Mouse (Mus musculus) cerebellum, adult 11 months (tissue): Measurements from ENCODE around the gene Traf1.

Experiments used
- DNase-seq: peaks from one replicate; pipeline ENCODE4 v3.0.0; 2022

The Traf1 gene

DNA sequence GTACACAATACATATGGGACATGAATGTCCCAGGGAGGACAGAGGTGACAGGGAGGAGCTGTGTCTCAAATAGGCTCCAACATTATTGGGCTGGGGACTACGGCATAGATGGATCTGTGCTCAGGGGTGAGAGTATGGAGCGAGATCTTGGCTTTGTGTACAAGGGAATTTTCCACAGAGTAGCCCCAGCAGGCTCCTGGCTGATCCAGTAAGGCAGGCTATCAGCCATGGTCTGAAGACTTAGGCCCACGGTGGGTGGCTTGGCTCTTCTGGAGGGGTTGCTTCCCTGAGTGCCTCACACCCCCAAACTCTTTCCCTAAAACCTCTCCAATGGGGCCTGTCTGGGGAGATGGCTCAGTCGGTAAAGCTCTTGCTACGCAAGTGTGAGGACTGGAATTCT, 21.3 kb downstream of the Traf1 start:
- no peak for DNase-seq

DNA sequence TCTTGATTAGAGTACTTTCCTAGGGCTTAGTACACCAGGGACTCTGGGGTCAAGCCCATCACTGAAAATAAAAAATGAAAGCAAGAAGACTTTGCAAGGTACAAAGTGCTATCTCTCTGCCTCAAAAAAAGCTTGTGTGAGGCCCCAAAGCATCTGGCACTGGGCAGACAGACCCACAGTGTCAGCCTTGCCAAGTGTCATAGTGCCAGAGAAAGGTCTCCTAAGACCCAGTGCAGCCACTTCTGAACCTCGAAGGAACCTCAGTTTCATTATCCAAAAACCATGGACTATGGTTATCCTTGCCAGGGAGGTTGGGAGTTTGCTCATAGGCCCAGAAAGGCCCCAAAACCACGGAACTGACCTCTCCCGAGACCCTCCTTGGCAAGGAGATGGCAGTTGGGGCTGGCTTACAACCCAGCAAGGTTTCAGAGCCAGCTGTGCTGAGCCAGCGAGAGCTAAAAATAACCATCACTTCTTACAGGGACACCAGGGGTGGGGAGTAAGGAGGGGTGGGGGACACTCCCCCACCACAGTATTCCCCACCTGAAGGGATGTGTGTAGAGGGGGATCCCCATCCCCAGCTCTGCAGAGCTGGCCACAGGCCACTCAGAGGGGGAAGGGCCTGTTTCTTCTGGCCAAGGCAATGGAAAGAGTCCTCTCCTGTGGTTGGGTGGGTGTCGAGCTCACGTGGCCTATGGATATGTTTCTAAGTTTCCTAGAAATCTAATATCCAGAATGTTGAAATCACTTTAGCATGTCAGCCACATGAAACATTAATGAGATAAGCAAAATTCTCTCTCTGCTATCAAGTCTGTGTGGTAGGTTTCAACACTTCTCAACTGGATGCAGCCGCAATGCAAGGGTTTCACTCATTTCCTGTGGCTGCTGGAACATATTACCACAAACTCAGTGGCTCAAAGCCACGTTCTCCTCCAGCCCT, 23.0 kb downstream of the Traf1 start:
- no peak for DNase-seq

GRCm38 (mm10) chr2:34937460-34937859, 24.1 kb downstream of the Traf1 start:
- DNase-seq: no peak

DNA sequence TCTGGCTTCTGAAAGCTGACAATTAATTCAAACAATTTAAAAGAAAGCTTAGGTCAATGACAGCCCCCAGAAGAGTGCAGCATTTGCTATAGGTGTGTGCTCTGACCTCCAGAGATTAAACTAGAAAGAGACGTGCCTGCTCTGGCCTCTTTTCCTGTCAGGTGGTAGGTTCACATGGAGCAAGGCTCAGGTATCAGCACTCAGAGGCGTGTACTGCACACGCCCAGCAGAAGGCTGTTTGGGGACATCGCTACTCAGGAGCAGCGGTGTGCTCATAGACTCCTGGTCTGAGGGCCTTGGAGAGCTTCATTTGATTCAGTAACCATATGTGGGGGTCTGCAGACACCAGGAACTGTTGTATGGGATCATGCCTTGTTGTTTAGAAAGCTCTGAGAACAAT, 34.3 kb downstream of the Traf1 start:
- no peak for DNase-seq

DNA sequence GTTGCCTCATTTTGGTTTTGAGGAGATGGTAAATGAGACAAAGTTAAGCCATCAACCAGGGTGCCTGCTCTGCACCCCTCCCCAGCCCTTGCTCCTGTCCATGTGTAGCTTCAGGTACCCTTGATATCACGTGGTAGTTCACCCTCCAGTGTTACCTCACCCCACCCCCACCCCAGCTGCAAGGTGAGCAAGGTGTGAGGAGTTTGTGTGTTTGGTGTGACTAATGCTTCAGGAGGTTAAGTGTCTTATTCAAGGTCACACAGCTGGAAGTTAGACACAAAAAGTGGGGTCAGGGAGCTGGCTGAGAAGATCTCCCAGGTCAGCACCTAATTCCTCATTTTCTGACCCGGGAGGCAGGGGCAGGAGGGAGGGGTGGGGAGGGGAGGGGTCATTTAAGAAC, 38.8 kb downstream of the Traf1 start:
- DNase-seq: no peak

GRCm38 (mm10) chr2:34920144-34920543, 41.4 kb downstream of the Traf1 start:
- DNase-seq: no peak

GRCm38 (mm10) chr2:34915103-34915502, 46.5 kb downstream of the Traf1 start:
- no peak for DNase-seq

DNA sequence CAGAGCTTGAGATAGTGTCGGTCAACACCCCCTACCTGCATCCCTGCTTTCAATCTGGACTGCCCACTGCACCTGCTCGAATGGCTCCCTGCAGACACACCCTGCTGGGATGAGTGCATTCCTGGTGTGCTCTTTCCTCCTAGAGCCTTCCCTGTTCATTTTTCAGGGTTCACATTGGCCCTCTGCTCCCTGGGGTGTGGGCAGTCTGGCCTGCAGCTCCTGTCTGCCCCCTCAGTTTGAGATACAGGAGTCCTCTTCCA, 46.8 kb downstream of the Traf1 start:
- no peak for DNase-seq

- no peak for DNase-seq
These were observed 47.3 kb downstream of the Traf1 start for GRCm38 (mm10) chr2:34914069-34914822.

DNA sequence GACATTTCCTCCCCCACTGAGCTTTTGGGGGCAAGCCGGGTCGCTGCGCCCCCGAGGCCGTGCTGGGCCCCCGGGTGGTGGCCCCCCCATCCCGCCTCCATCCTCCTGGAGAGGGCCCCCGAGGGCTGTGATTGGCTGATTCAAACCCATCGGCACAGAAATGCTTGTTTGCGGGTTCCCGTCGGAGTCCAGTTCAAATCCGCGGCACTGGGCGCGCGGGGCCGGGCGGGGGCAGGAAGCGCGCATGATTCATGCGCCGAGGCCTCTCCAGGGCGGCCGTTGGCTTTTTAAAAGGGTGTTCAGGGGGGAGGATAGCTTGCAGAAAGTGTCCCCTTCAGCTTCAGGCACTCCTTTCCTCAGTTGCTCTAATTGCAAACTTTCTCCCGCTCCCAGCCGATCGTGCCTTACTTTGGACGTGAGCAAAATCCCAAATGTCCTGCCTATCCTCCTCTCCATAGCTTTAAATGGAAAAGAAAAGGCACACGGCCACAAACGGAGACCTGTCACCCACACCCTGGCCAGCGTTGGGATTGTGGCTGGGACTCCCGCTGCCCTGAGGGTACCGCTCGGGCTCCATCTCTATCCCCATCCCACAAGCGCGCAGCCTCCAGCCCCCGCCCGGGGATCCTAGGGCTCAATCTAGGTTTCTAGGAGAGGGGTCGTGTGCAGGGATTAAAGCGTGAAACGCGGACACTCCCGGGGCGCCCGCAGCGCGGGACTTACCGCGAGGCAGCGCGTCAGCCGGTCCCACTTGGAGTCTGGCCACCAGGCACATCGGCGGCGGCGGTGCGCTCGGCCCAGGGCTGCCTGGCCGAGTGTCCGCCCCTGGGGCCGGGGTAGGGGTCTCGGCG, 48.1 kb downstream of the Traf1 start, which contains the start of gene Phf19:
Gene Phf19 (minus strand): TSS at position 809 of the 851 bp plus-strand sequence.
- no peak for DNase-seq

DNA sequence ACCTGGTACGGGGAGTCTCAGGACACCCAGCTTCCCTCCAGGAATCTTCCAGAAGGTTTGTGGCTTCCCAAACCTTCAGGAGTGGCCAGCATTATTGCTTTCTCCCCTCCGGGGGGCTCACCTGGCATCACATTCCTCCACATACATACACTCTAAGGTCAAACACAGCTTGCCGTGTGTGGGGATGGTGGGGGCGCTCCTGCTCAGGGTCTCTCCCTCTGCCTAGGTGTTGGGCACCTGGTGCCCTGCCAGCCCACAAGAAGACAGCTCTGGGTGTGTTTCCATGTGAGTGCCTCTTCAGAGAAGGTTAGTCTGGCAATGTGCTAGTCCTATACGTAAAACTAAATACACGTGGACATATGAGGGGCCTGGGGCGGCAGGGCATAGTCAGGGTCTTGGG, 49.0 kb downstream of the Traf1 start:
- no peak for DNase-seq

- DNase-seq: no peak
These were observed 49.7 kb downstream of the Traf1 start for GRCm38 (mm10) chr2:34911871-34912270.

GRCm38 (mm10) chr2:34909719-34910118, 51.9 kb downstream of the Traf1 start:
- DNase-seq: no peak

DNA sequence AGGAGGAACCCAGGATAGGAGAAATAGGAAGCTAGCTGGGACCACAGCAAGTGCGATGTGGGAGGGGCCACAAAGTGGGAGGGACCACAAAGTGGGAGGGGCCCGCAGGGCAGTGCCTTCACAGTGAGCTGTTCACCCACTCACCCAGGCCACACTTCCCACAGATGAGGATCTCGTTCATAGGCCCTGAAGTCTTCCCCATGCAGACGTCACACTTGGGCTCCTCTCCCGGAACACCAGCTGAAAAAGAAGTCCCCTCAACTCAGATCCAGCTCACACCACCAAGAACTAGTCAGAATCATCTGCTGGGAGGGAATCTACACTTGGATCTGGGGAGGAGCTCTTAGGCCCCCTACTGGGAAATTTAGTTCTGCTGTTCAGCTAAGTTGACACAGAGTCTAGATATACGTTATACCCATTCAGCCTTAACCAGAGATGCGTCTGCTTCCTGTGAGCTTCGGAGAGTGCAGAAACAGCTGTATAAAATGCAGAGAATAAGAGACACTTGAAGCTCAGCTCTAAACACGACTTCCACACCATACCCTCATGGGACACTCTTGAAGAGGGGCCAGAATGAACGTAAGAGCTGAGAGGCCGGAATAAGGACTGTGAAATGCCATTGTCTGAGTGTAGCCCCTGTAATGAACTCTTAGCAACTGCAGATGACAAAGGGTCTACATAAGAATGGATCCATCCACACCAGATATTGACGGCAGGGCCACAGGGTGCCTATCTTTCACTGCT, 54.5 kb downstream of the Traf1 start:
- no peak for DNase-seq

GRCm38 (mm10) chr2:34906426-34906825, 55.1 kb downstream of the Traf1 start:
- DNase-seq: no peak

- peak; percentile 98 for DNase-seq
These were observed 56.6 kb downstream of the Traf1 start for GRCm38 (mm10) chr2:34904849-34905542.

GRCm38 (mm10) chr2:34903652-34904405, 57.7 kb downstream of the Traf1 start:
- DNase-seq: no peak

DNA sequence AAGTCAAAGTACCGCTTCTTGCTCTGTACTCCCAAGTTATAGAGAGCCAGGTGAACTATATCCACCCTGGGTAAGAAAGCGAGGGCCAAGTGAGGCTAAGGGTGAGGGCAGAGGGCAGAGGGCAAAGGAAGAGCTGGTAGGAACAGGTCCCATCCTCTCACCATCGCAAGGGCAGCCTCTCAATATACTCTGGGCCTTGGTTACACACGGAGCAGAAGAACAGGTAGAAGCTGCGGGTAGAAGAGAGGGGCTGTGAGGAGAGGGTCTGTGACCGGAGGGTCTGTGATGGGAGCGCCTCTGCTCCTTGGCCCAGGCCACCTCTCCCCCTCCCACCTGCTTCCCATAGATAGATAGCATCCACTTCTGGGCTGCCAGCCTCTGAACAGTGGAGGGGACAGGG, 58.4 kb downstream of the Traf1 start:
- DNase-seq: no peak

GRCm38 (mm10) chr2:34902731-34903130, 58.8 kb downstream of the Traf1 start:
- DNase-seq: no peak

GRCm38 (mm10) chr2:34901726-34902125, 59.8 kb downstream of the Traf1 start:
- DNase-seq: no peak

- no peak for DNase-seq
These were observed 61.2 kb downstream of the Traf1 start for GRCm38 (mm10) chr2:34900412-34900811.
